Mouse (Mus musculus) erythroid progenitor cell, adult 5-6 weeks (primary cell): ENCODE measurements around the gene Spc24. TPM values are rescaled to one million over a fixed set of nuclear protein-coding genes. Genes with fewer than 3 reads are reported as not detected.
"Not testable (repeated sequence)": the region's sequence is repeated elsewhere in the genome, so short reads cannot be mapped to it uniquely, and the experiment has no call there.

ENCODE experiments used
- ATAC-seq: replicated peaks from 2 replicates; pipeline ENCODE4 v1.8.0; 2016; ENCODE audit warnings: moderate number of reproducible peaks, mild to moderate bottlenecking, moderate TSS enrichment, inconsistent platforms; ENCODE audit not compliant: poor library complexity, low FRiP score, severe bottlenecking
- total RNA-seq, 2 experiments: library from RNA; stranded (forward) in 1 of 2; stranded (reverse) in 1 of 2; fragments of 150-400 nt in 1 of 2; fragments of 186-747, 209-891 nt in 1 of 2; gene quantifications; 2 replicates each; pipeline versions ENCODE4 v1.2.3 to v1.2.4; 2015 to 2017; ENCODE audit warnings: low replicate concordance in 2 of 2

Spc24 gene
- total RNA-seq (2015; ENCODE audit: low replicate concordance): 40.7 and 50.7 TPM in 2 replicates
- 68.7 and 98.2 TPM in 2 replicates for total RNA-seq (2017; ENCODE audit: low replicate concordance)

DNA sequence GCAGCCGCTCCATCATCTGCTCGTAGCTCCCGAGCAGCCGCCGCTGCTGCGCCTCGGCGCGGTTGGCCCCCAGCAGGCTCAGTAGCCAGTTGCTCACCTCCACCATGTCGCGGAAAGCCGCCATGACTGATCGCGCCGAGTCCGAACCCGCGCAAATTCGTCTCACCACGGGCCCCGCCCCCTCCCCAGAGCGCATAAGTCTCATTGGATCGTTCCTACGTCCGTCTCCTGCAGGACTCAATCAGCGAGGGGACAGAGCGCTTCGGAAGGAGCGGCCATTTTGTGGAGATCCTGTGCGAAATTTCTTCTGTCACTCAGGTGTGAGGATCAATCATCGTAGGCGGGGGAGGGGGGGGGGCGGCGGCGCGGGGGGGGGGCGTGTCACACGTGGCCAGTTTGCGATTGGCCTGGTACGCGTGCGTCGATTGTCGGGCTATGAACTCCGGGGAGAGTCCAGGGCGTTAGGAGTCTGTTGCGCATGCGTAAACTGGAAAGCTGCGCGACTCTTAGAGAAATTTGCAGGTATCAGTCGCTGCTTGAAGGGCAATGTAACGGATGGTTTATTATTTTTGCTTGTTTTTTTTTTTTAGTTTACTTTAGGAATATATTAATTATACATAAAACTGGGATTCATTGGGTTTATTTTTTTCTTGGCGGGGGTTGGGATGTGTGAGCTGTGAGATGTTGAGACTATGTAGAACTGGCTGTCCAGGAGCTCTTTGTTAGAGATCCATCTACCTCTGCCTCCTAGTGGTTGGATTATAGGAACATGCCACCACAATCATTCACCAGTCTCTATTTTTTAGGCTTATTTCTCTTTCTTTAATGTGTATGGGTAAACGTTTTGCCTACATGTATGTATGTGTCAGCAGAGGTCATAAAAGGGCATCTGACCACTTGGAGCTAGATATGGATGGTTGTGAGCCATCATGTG is at the start of gene Spc24:
Gene Spc24 (minus strand): TSS at position 149 of the 934 bp plus-strand sequence.
- peak; percentile 93 for ATAC-seq

DNA sequence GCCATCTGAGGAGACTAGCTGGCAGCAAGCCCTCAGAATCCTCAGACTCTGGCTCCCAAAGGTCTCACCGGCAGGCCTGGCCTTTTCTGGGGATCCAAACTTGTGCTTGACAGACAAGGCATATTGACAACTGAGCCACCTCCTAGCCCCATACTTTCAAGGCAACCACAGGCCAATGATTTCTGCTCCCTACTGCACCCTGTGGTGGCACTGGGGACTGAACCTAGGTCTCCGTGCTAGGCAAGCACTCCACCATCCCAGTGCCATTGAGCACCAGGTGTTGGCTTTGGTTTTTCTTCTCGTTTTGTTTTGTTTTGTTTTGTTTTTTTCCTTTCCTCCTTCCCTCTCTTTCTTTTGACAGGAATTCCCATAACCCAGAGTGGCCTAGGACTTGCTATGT is 48.5 kb upstream of the Spc24 start:
- no peak for ATAC-seq

DNA sequence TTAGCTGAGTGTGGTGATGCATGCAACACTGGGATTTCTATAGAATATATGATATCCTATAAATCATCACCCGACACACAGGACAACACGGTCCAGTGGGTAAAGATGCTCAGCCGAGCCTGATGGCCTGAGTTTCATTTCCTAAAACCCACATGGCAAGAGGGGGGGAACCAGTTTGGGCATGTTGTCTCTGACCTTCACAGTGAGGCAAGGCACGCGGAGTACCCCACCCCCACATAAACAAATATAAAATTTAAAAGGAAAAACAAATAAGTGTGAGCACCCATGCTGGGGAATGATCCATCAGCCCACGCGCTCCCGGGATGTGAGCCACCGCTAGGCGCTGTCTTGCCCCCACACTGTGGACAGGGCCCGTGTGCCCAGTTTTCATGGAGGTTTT is 46.9 kb upstream of the Spc24 start:
- ATAC-seq: no peak

DNA sequence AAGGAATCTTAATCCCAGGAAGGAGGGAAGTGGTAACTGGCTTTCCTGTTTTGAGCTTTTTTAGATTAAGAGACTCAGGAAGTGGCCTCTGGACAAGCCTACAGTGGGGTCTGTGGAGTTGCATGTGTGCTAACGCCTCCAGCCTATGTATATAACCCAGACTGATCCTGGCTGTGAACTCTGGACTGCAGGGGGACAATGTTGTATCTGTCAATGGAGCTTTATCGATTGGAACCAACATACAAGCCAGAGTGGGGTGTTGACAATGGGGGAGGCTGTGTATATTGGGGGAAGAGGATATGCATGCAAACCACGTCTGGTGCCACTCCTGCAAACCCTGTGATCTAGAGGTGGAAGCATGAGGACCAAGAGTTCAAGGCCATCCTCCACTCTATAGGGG is 46.3 kb upstream of the Spc24 start:
- ATAC-seq: no peak

DNA sequence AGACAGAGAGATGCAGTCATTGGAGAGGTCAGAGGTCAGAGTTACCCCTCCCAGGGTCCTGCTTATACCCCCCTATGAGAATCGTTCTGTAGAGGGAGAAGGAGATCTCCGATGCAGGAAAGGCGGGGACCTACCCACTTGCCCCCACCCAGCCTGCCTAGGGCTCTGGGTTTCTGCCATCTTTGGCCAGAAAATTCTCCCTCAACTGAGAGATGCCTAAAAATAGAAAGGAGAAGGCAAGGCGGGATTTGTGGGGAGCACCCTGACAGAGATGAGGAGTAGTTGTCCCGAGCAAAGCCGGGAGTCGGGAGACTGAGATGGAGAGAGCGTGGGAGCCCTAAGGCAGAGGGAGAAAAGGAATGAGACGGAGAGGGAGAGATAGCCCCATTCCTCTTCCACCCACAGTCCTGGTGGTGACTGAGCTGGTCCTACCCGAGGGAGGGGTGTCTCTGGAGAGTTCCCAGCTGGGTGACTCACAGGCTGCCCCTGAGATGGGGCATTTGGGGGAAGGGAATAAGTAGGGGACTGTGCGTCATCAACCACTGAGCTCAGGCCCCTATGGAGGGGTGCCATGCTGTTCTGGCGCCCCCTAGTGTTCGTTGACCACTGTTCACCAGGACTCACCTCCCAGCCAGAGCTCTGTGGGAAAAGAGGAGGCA is 44.0 kb upstream of the Spc24 start:
- ATAC-seq: peak; percentile 53

DNA sequence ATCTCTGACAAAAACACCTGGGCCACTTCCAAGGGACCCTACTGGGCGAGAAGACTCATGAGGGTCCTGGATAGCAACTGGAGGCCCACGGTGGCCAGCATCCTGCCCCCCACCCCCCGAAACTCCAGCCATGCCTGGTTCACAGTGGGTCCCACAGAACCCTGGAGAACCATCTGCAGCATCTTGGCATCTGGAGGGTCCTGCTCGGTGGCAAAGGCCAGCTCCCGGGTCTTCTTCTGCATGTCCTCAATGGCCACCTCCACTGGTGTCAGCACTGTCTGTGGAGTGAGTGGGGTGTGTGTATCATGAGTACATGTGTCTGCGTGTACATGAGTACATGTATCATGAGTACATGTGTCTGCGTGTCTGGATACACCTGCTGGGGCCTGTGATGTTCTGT is 41.5 kb upstream of the Spc24 start:
- no peak for ATAC-seq

DNA sequence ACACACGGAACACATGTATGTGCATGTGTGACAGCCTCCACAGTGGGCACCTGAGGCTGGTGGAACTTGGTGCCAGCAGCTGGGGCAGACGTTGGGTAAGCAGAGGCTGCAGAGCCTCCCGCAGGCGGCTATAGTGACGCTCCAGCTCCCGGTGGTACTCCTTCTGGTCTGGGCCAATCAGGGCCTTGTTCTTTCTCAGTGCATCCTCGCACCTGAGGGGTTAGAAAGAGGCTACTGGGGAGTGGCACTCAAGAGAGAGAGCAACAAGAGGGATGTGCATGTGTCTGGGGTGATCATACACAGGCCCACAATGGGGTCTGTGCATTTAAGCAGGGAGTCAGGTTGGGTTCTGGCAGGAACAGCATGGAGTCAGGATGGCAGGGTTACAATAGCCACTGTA is 41.0 kb upstream of the Spc24 start:
- ATAC-seq: no peak

DNA sequence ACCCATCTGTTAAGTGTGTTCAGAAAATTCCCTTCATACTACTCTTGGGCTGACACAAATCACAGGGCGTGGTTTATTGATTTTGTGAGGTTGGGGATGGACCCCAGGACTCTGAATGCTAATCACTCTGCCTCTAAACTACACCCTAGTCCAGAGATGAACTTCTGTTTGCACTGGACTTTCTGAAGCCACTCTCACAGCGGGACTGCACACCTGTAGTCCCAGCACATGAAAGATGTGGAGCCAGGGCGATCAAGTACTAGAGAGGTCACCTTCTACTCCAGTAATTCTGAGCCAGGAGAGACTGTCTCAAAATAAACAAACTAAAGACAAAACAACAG is 38.9 kb upstream of the Spc24 start:
- no peak for ATAC-seq

DNA sequence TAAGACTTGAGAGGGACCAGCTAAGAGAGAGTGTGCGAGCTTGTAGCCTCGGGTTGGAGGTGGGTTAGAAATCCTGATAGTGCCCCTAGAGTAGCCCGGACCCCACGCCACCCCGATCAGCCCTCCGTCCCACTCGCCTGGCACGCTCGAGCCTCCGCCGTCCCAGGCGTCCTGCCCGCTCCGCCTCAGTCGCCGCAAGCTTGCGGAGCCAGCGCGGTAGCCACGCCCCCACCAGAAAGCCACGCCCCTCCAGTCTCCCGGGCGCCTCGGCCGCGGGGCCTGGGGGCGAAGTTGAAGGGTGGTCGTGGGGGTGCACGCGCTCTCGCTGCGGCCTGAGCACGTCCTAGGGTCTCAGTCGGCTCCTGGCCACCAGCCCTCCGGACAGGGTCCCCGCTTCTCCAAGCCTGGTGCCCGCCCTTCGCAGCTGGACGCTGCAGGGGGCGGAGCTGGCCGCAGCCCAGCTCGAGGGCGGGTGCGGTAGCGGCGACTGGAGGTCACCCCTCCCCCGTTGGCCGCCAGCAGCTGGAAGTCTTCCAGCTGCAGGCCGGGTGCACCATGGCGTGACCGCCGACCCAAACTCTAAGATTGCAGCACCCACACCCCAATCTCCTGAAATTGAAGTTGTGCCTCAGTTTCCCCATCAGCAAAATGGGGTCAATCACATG is 38.4 kb upstream of the Spc24 start, which contains the start of gene Kank2:
Gene Kank2 (minus strand): TSS at position 400 of the 665 bp plus-strand sequence.
- ATAC-seq: peak; percentile 72

DNA sequence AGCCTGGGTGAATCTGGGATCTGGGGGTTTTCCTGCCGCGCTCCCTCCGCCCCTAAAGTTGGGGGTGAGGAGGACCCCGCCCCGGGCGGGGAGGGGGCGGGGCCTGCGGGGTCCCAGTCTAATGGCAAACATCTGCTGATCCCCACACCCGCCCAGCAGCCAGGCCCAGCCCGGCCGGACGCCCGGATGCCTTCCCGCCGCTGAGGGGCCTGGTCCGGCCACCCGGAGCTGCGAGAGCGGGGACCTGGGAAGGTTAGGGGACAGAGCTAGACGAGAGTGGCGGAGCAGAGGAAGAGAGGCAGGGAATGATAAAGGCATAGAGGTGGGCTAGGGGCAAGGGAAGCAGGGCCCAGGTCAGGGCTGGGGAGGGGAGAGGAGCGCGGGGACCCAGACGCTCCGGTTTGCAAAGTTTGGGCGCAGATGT is 37.8 kb upstream of the Spc24 start:
- no peak for ATAC-seq

DNA sequence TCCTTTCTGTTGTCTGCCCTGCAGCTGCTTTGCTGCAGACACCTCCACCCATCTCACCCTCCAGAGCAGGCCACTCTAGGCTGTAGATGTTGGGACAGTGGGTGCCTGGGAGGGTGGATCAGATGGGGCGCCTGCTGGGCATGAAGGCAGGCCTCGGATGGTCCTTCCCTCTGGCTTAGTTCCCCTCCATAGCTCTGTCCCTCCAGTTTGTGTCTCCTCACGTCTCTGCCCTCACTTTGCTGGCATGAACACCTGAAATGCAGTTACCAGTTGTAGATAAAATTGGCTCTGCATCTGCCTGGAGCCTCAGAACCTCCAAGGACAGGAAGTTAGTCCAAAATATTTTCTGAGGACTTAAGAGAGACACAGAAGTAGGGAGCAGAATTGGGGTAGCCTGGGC is 36.8 kb upstream of the Spc24 start:
- no peak for ATAC-seq

DNA sequence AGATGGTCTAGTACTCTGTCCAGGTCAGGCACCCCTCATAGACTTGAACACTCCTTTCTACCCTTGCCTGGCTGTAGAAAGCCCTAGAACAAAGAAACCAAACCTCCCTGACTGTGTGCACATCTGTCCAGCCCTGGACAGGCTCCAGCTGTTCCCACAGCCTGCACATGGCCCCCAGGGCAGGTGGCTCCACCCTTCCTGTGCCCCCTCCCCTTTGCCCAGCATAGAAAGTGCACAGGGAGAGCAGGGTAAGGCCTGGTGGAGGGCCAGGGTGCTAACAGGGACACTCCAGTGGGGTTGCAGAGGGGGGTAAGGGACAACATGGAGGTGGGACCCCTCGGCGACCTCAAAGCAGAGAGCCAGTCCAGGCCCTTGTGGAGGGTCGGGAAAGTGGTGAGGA is 36.2 kb upstream of the Spc24 start:
- no peak for ATAC-seq

DNA sequence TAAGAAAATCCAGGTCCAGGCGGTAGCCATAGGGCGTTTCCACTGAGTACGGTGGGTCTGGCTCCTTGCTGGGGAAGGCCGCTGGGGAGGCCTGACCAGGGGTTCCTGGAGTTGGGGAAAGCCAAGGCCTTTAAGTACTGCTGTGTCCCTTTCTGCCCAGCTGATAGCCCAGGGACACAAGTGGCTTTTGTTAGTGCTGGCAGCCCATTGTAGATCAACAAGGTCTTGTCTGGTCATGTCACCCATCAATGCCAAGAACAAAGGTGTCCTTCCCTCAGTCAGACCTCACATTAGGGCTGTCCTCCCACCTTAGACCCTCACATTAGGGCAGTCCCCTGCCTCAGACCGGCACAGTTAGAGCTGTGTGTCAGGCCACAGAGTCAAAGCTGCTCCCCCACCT is 35.5 kb upstream of the Spc24 start:
- ATAC-seq: no peak

DNA sequence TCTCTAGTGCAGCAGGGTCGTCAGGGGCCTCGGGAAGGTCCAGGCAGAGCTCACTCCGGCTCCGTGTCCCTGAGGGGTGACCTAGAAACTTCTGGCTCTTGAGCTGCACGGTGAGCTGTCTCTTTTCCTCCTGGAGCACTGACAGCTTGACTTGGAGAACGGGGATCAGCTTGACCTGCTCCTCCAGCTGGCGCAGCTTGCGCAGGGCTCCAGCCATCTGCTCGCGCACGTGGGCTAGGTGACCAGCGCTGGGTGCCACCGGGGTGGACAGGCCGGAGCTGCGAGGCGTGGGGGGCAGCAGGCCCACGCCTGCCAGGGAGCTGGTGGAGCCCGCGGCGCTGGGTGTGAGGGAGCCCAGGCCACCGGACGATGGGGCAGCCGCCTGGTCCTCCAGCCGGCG is 34.8 kb upstream of the Spc24 start:
- ATAC-seq: no peak

DNA sequence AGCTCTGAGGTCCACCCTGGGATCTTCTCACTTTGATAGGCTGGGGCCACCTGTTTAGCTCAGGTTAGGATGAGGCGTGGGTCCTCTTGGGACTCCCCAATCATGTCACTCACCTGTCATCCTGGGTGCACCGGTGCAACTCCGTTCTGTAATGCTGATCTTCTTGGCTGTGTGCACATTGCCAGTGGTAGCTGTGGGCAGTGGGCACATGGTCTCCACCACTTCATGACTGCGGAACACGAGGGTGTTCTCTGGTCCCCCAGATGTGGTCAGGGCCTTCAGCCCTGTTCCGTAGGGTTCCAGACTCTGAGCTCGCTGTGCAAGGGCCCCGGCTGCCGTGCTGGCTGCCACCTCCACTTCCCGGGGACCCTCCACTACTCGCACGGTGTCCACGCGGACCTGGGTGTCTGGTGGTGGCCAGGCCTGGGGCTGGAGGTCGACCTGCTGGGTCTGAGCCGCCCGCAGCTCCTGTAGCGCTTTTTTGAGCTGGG is 34.3 kb upstream of the Spc24 start:
- no peak for ATAC-seq

DNA sequence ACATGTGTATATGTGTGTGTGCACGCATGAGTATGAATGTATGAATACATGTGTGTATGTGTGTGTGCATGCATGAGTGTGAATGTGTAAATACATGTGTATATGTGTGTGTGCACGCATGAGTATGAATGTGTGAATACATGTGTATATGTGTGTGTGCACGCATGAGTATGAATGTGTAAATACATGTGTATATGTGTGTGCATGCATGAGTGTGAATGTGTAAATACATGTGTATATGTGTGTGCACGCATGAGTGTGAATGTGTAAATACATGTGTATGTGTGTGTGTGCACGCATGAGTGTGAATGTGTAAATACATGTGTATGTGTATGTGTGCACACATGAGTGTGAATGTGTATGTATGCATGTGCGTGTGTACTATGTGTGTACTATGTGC is 33.4 kb upstream of the Spc24 start:
- not testable (repeated sequence) for ATAC-seq

DNA sequence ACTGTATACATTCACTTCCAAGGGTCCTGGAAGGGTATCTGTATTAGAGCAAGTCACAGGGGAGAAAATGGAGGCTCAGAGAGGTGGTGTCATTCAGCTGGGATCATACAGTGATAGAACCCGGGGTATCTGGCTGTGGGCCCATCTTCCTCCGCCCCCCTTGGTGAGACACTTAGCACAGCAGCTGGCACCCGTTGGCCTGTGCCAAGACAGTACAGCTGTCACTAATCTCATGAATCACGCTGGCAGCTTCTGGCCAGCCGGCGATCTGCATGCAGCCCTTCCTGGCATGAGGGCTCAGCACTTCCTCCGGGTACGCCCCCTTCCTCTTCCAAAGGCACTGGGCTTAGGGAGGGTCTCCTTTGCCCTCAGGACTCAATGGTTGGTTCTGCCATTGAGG is 32.5 kb upstream of the Spc24 start:
- ATAC-seq: no peak

DNA sequence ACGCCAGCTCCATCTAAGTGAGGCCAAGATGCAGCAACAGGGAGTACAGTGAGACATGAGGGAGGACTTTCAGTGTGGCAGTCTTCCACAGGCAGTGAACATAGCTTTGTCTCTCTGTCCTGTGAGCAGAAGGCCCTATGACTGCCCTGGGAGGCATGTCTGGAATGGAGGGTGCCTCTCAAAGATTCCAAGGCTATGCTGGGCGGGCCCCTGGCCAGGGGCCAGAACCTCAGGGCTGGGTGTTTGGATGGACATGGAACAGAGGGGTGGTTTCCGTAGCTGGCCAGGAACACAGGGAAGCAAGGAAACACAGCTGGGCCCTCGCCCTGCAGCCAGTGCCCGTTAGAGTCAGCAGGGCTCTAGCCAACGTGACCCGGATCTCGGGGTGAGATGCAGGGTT is 31.8 kb upstream of the Spc24 start:
- no peak for ATAC-seq

DNA sequence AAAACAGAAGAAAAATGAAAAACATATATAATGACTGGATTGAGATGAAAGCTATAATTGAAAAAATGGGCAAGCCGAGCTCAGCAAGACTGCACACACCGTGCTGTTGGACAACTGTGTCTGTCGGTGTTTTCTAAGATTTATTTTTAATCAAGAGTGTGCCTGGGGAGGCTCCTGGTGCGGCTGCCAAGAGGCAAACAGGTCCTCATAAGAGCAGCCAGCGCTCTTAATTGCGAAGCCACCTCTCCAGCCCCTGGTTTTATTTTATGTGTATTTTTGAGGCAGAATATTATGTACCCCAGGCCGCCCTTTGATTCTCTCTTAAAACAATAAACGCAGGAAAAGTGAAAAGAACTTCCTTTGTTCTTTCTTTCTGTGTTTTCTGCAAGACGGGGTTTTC is 28.1 kb upstream of the Spc24 start:
- no peak for ATAC-seq

DNA sequence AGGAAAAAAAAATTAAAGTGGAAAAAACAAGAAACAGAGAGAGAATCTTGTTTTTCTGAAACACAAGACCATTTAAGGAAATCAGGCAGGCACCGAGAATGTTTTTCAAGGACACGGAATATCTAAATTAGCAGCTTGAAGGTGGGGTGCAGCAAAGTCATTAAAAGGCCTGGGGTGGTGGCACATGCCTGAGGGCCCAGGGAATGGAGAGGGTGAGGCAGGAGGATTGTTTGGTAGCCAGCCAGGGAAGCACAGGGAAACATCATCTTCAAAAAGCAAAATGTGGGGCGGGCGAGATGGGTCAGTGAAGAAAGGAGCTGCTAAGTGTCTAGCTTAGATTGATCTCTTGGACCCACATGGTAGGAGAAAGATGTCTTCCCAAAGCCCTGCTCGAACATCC is 27.6 kb upstream of the Spc24 start:
- no peak for ATAC-seq

DNA sequence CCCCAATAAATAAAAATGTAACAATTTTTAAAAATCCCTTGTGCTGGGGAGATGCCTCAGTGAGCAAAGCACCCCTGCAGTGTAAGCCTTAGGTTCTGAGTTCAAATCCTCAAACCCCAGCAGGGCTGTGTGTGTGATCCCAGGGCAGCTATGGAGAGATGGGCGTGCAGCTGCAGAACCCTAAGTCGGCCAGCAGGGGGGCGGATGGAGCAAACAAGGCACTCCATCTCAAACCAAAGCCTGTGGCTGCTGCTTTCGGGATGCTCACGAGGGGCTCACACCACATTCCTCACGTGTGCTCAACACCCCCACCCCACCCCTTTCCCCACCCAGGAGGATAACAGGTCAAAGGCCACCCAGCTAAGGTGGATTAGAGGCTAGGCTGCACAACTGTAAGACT is 26.8 kb upstream of the Spc24 start:
- peak; percentile 74 for ATAC-seq
